Mouse (Mus musculus) limb, embryonic 10.5 days (tissue): ENCODE measurements around the gene Atp5h. TPM values are rescaled to one million over a fixed set of nuclear protein-coding genes. Genes with fewer than 3 reads are reported as not detected.

Source experiments
- DNase-seq: peaks from one replicate; pipeline ENCODE4 v3.0.0-alpha.2; 2017; ENCODE audit warnings: low spot score
- H3K27ac ChIP-seq: fragments of 300-500 bp; sonication (generic); 2 replicates; pipeline ENCODE4 v1.5.1; 2016; ENCODE audit warnings: mild to moderate bottlenecking
- H3K27me3 ChIP-seq: fragments of 300-500 bp; sonication (generic); 2 replicates; pipeline ENCODE4 v1.6.1; 2016; ENCODE audit warnings: low read depth, mild to moderate bottlenecking; ENCODE audit not compliant: poor library complexity, severe bottlenecking
- H3K36me3 ChIP-seq: fragments of 300-500 bp; sonication (generic); 2 replicates; pipeline ENCODE4 v1.6.1; 2016; ENCODE audit warnings: mild to moderate bottlenecking, moderate library complexity
- H3K4me1 ChIP-seq: fragments of 300-500 bp; sonication (generic); 2 replicates; pipeline ENCODE4 v1.6.1; 2016
- H3K4me3 ChIP-seq: fragments of 300-500 bp; sonication (generic); 2 replicates; pipeline ENCODE4 v1.5.1; 2016; ENCODE audit warnings: mild to moderate bottlenecking, moderate library complexity
- H3K9me3 ChIP-seq: fragments of 300-500 bp; sonication (generic); replicated peaks from 2 replicates; pipeline ENCODE4 v1.6.1; 2016; ENCODE audit warnings: mild to moderate bottlenecking
- WGBS: fragments of 180-500 bp; shearing (Covaris S2); methylation state at CpG from one replicate; pipeline ENCODE4 v1.1.7; 2016; 5-methylcytosine and 5-hydroxymethylcytosine counted together
- polyA plus RNA-seq: library from polyadenylated mRNA; unstranded; fragments of >200 nt; fragmentation: Nextera tagmentation; extraction: Ambion mirVana; gene quantifications from 2 replicates; pipeline ENCODE4 v1.2.1, GENCODE M21; 2016

The Atp5h gene
- polyA plus RNA-seq, 1 experiment from 2014 or later, result 900 TPM

GRCm38 (mm10) chr11:115451781-115452241 lies 32.0 kb upstream of the Atp5h start:
- H3K4me3 ChIP-seq, result no peak overlapping the region
- DNase-seq, result no peak
- H3K27me3 ChIP-seq, result no peaks in the 10 kb centered on the region
- no peak overlapping the region for H3K27ac ChIP-seq
- H3K9me3 ChIP-seq, result no peaks in the 10 kb centered on the region
- WGBS, result 83% methylated on average over 8 of the region's 8 CpGs
- H3K4me1 ChIP-seq, result peaks cover 24% of the 10 kb centered on the region
- H3K36me3 ChIP-seq, result no peaks in the 10 kb centered on the region

DNA sequence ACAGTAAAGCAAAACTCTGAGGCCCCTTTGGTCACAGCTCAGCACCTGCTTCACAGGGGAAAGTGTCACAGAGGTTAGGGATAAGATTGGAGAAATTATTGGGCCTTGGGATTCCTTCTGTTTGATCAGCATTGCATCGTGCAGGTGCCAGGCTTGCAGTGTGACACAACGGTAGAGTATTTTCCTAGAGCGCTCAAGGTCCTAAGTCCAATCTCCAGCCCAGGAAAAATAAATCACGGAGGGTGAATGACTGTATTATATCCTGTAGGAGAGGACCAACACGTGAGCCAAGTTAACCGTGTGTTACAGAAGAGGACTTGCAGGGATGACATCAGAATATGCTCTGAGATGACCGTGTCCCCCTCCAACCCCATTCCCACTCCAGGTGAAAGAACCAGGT lies 30.4 kb upstream of the Atp5h start:
- Histone ChIP-seq H3K27me3 (no peaks in the 10 kb centered on the region), H3K9me3 (no peaks in the 10 kb centered on the region), H3K4me3 (no peak overlapping the region), H3K27ac (no peak overlapping the region), H3K36me3 (no peaks in the 10 kb centered on the region), H3K4me1 (peaks cover 29% of the 10 kb centered on the region)
- WGBS, result 92% methylated on average over 7 of the region's 7 CpGs
- no peak for DNase-seq

GRCm38 (mm10) chr11:115448998-115449397 lies 29.2 kb upstream of the Atp5h start:
- Histone ChIP-seq H3K36me3 (no peaks in the 10 kb centered on the region), H3K4me1 (peaks cover 29% of the 10 kb centered on the region), H3K27ac (0 out of 2 replicates have a peak overlapping the region, but pooled peaks have one; percentile 16), H3K27me3 (no peaks in the 10 kb centered on the region), H3K4me3 (no peak overlapping the region), H3K9me3 (no peaks in the 10 kb centered on the region)
- WGBS, result 50% methylated on average over 7 of the region's 7 CpGs
- DNase-seq, result no peak

GRCm38 (mm10) chr11:115448075-115448474 lies 28.3 kb upstream of the Atp5h start:
- no peaks in the 10 kb centered on the region for H3K27me3 ChIP-seq
- no peak overlapping the region for H3K4me3 ChIP-seq
- no peak overlapping the region for H3K27ac ChIP-seq
- peaks cover 29% of the 10 kb centered on the region for H3K4me1 ChIP-seq
- no peak for DNase-seq
- H3K9me3 ChIP-seq, result no peaks in the 10 kb centered on the region
- WGBS, result 82% methylated on average over 16 of the region's 16 CpGs
- no peaks in the 10 kb centered on the region for H3K36me3 ChIP-seq

- H3K27ac ChIP-seq, result no peak overlapping the region
- 85% methylated on average over 11 of the region's 11 CpGs for WGBS
- no peak overlapping the region for H3K4me3 ChIP-seq
- no peak for DNase-seq
- peaks cover 29% of the 10 kb centered on the region for H3K4me1 ChIP-seq
- H3K27me3 ChIP-seq, result no peaks in the 10 kb centered on the region
- no peaks in the 10 kb centered on the region for H3K9me3 ChIP-seq
- no peaks in the 10 kb centered on the region for H3K36me3 ChIP-seq
Observed at GRCm38 (mm10) chr11:115447321-115447885, 27.6 kb upstream of the Atp5h start.

GRCm38 (mm10) chr11:115446906-115447305 lies 27.1 kb upstream of the Atp5h start:
- Histone ChIP-seq H3K27ac (peak overlapping the region; percentile 50; the same call in 1 of the 2 replicates), H3K4me1 (peaks cover 29% of the 10 kb centered on the region), H3K4me3 (no peak overlapping the region), H3K27me3 (no peaks in the 10 kb centered on the region), H3K9me3 (no peaks in the 10 kb centered on the region), H3K36me3 (no peaks in the 10 kb centered on the region)
- WGBS, result 84% methylated on average over 3 of the region's 3 CpGs
- no peak for DNase-seq

GRCm38 (mm10) chr11:115441417-115441816 lies 21.7 kb upstream of the Atp5h start:
- Histone ChIP-seq H3K9me3 (no peaks in the 10 kb centered on the region), H3K27ac (no peak overlapping the region), H3K4me3 (no peak overlapping the region), H3K36me3 (no peaks in the 10 kb centered on the region), H3K4me1 (peaks cover 9% of the 10 kb centered on the region), H3K27me3 (no peaks in the 10 kb centered on the region)
- WGBS, result 50% methylated on average over 15 of the region's 15 CpGs
- no peak for DNase-seq

DNA sequence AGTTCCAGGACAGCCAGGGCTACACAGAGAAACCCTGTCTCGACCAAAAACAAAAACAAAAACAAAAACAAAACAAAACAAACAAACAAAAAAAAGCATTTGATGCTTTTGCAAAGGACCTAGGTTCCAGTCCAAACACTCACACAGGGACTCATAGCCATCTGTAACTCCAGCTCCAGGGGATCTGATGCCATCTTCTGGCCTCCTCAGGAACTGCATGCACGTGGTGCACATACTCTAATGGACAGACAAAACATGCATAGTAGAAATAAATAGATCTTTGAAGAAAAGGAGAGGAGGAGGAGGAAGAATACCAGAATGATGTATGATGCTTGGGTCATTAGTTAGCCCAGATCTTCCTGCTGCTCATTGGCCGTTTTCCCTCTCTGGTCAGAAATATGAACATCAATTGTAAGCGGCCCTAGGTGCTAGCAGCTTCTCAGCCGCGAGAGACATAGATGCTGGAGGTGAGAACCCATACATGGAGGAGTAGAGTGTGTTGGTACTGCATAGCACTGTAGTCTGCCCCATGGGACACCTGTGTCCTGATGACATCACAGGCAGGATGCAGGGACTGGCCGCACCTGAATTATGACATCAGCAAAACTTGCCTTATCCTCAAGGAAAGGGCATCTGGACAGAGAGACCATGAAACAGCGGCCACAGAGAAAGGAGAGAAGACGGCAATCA lies 20.3 kb upstream of the Atp5h start, which contains the start of gene Trim80:
Gene Trim80 (plus strand): TSS at position 640 of the 690 bp plus-strand sequence.
- no peak within 1 kb of the TSS for H3K4me3 ChIP-seq
- H3K9me3 ChIP-seq, result no peaks in the 10 kb centered on the region
- H3K27ac ChIP-seq, result no peak within 1 kb of the TSS
- DNase-seq, result no peak
- 93% methylated on average over 9 of the region's 9 CpGs for WGBS
- H3K36me3 ChIP-seq, result no peaks in the 10 kb centered on the region
- H3K4me1 ChIP-seq, result peaks cover 21% of the 10 kb centered on the region
- no peaks in the 10 kb centered on the region for H3K27me3 ChIP-seq

- WGBS, result 81% methylated on average over 3 of the region's 3 CpGs
- H3K4me3 ChIP-seq, result no peak overlapping the region
- no peaks in the 10 kb centered on the region for H3K27me3 ChIP-seq
- no peak for DNase-seq
- H3K4me1 ChIP-seq, result peaks cover 23% of the 10 kb centered on the region
- no peaks in the 10 kb centered on the region for H3K36me3 ChIP-seq
- H3K27ac ChIP-seq, result no peak overlapping the region
- H3K9me3 ChIP-seq, result no peaks in the 10 kb centered on the region
Observed at GRCm38 (mm10) chr11:115439326-115439725, 19.6 kb upstream of the Atp5h start.

- peaks cover 5% of the 10 kb centered on the region for H3K36me3 ChIP-seq
- H3K4me1 ChIP-seq, result peaks cover 23% of the 10 kb centered on the region
- no peak overlapping the region for H3K4me3 ChIP-seq
- no peaks in the 10 kb centered on the region for H3K27me3 ChIP-seq
- no peak for DNase-seq
- no peak overlapping the region for H3K27ac ChIP-seq
- WGBS, result 84% methylated on average over 5 of the region's 5 CpGs
- no peaks in the 10 kb centered on the region for H3K9me3 ChIP-seq
Observed at GRCm38 (mm10) chr11:115437571-115438122, 17.9 kb upstream of the Atp5h start.

GRCm38 (mm10) chr11:115435596-115436337 lies 16.0 kb upstream of the Atp5h start:
- Histone ChIP-seq H3K27me3 (no peaks in the 10 kb centered on the region), H3K9me3 (no peaks in the 10 kb centered on the region), H3K27ac (peak overlapping the region; percentile 86), H3K4me3 (peak overlapping the region; percentile 51), H3K36me3 (peaks cover 24% of the 10 kb centered on the region), H3K4me1 (peaks cover 19% of the 10 kb centered on the region)
- peak; percentile 74 for DNase-seq
- 5% methylated on average over 31 of the region's 31 CpGs for WGBS

DNA sequence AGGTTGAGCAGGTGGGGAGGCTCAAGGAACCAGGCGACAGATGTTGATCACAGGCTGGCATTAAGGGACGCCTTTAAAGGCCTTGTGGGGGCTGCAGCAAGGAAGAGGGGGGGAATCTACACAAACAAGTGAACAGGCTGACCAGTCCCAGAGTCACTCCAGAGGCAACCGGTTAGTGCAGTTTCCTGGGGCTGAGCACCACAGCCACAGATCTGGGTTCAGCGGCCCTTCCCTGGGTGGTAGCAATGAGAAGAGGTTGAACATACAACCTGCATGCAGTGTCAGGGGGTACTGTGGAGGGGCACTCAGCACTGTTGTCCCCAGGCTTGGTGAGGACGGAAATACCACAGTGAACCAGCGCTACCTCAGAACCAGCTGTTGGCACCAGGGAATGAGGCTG lies 13.6 kb upstream of the Atp5h start:
- Histone ChIP-seq H3K27ac (no peak overlapping the region), H3K4me3 (no peak overlapping the region), H3K4me1 (peaks cover 19% of the 10 kb centered on the region), H3K9me3 (no peaks in the 10 kb centered on the region), H3K27me3 (no peaks in the 10 kb centered on the region), H3K36me3 (peaks cover 48% of the 10 kb centered on the region)
- no peak for DNase-seq
- 84% methylated on average over 6 of the region's 6 CpGs for WGBS

DNA sequence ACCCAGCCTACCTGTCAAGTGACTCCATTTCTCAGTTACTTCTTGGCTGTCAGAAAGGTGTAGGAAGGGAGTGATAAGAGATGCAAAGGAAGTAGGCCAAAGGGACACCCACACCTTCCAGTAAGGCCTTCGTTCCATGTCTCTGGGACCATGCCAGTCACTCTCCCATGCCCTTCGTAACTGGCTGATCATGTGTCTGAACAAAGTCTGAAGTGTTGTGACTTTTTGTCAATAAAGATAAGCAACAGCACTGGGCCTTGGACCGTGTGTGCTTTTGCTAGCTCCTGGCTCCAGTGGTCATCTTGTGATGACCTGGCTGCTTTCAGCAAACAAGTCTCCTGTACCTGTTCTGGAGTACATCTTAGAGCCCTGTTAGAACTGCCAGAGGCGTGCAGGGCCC lies 13.1 kb upstream of the Atp5h start:
- no peak overlapping the region for H3K4me3 ChIP-seq
- no peaks in the 10 kb centered on the region for H3K9me3 ChIP-seq
- no peak overlapping the region for H3K27ac ChIP-seq
- no peak for DNase-seq
- peaks cover 23% of the 10 kb centered on the region for H3K4me1 ChIP-seq
- 87% methylated on average over 4 of the region's 4 CpGs for WGBS
- no peaks in the 10 kb centered on the region for H3K27me3 ChIP-seq
- H3K36me3 ChIP-seq, result peaks cover 50% of the 10 kb centered on the region
